ENCODE assay signal across 9 mouse cellular contexts in the genomic region with DNA sequence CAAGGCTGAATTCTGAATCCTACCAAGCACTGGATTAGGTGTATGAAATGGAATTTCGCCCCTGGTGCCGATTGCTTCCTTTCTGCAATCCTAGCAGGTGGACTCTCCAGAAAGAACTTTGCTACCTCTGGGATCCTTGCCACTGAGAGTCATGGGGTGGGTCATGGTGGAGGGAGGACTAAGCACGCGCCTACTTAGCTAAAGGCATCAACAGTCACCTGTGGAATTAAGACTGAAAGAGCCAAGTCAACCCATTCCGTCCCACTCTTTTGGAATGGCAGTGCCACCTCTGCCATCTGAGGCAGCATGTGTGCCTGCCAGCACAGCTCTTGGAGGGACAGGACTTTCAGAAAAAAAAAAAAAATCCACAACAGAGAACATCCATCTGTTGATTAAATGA. TPM values are rescaled to one million over a fixed set of nuclear protein-coding genes. Genes with fewer than 3 reads are reported as not detected.
A peak's percentile ranks its signal among the peaks of the same experiment; 100 is the strongest.
DNase-seq lines count a peak whose midpoint lies in the region; ATAC-seq lines count a peak whose summit lies in the region.
"Had no signal": no experiment of that assay in that cellular context is flagged by ENCODE, and none has a peak within 500 bp of the region (broad histone marks: within the 10 kb centered on the region; RNA-seq: fewer than 3 reads in every experiment).

No protein-coding gene starts in this region.

- peaks cover 24% of the 10 kb centered on the region for H3K4me1 ChIP-seq in heart, embryonic 15.5 days (replicated peaks)
- H3K4me1 ChIP-seq in brown adipose tissue, adult 24 weeks (ENCODE audit: control insufficient read depth, insufficient read depth, insufficient read length, low read length) = no peaks in the 10 kb centered on the region
- H3K4me1 ChIP-seq in forebrain, embryonic 14.5 days (ENCODE audit: control insufficient read depth, insufficient read depth, low read length) = peaks cover 4% of the 10 kb centered on the region
- peaks cover 6% of the 10 kb centered on the region for H3K4me1 ChIP-seq in midbrain, embryonic 11.5 days (ENCODE audit: control insufficient read depth, insufficient read depth, low read length)

- no peak overlapping the region for H3K9ac ChIP-seq in heart, embryonic 15.5 days
- peak overlapping the region; percentile 78; the same call in 1 of the 2 replicates for H3K9ac ChIP-seq in forebrain, embryonic 14.5 days (ENCODE audit: low read length)
- H3K9ac ChIP-seq in midbrain, embryonic 11.5 days (ENCODE audit: low read length) = no peak overlapping the region

- ATAC-seq in heart, embryonic 15.5 days (replicated peaks; ENCODE audit: insufficient number of reproducible peaks, insufficient read depth, low FRiP score, low read depth) = no peak
- no peak for ATAC-seq in forebrain, embryonic 14.5 days
- ATAC-seq in midbrain, embryonic 11.5 days (ENCODE audit: low FRiP score) = no peak

- 24% methylated on average over 5 of the region's 5 CpGs for WGBS in heart, embryonic 15.5 days
- 22% methylated on average over 5 of the region's 5 CpGs for WGBS in forebrain, embryonic 14.5 days
- 17% methylated on average over 5 of the region's 5 CpGs for WGBS in midbrain, embryonic 11.5 days

- peak overlapping the region; percentile 96 for H3K4me2 ChIP-seq in heart, embryonic 15.5 days
- peak overlapping the region; percentile 82 for H3K4me2 ChIP-seq in forebrain, embryonic 14.5 days (ENCODE audit: low read length)
- peak overlapping the region; percentile 80 for H3K4me2 ChIP-seq in midbrain, embryonic 11.5 days

- peak overlapping the region; percentile 73 for H3K4me3 ChIP-seq in heart, embryonic 15.5 days
- peak overlapping the region; percentile 55 for H3K4me3 ChIP-seq in brown adipose tissue, adult 24 weeks (ENCODE audit: insufficient read depth, low read depth, low read length)
- peak overlapping the region; percentile 65 for H3K4me3 ChIP-seq in forebrain, embryonic 14.5 days (ENCODE audit: low read depth, low read length)
- H3K4me3 ChIP-seq in midbrain, embryonic 11.5 days (ENCODE audit: low read depth, low read length) = peak overlapping the region; percentile 58

- no peaks in the 10 kb centered on the region for H3K36me3 ChIP-seq in heart, embryonic 15.5 days
- no peaks in the 10 kb centered on the region for H3K36me3 ChIP-seq in forebrain, embryonic 14.5 days (ENCODE audit: control insufficient read depth, insufficient read depth, low read length)
- H3K36me3 ChIP-seq in midbrain, embryonic 11.5 days (ENCODE audit: control insufficient read depth, insufficient read depth, low read length) = no peaks in the 10 kb centered on the region

- H3K27me3 ChIP-seq in heart, embryonic 15.5 days = peaks cover 94% of the 10 kb centered on the region
- peaks cover 15% of the 10 kb centered on the region; the same call in 1 of the 2 replicates for H3K27me3 ChIP-seq in forebrain, embryonic 14.5 days (replicated peaks; ENCODE audit: control insufficient read depth, insufficient read depth, low read length)
- H3K27me3 ChIP-seq in midbrain, embryonic 11.5 days (ENCODE audit: control insufficient read depth, insufficient read depth, low read length) = peaks cover 34% of the 10 kb centered on the region

- intact Hi-C loops in left cerebral cortex, postnatal 25 days (cut with DNase I) = loop anchor here (5.0 to 10.0 kb wide), 3 partner anchors 77 to 675 kb away; no protein-coding TSS in a partner anchor

- no peak overlapping the region for H3K27ac ChIP-seq in heart, embryonic 15.5 days
- H3K27ac ChIP-seq in brown adipose tissue, adult 24 weeks (replicated peaks; ENCODE audit: low read depth, low read length) = no peak overlapping the region
- H3K27ac ChIP-seq in forebrain, embryonic 14.5 days (ENCODE audit: low read depth, low read length) = no peak overlapping the region
- H3K27ac ChIP-seq in midbrain, embryonic 11.5 days (ENCODE audit: low read depth, low read length) = no peak overlapping the region

- no peak for DNase-seq in heart, adult 18-20 months
- DNase-seq in forebrain, embryonic 14.5 days (ENCODE audit: low spot score) = no peak
- DNase-seq in midbrain, embryonic 11.5 days (ENCODE audit: low spot score, missing footprints) = no peak
- DNase-seq in right cerebral cortex, adult 18-20 months = no peak
- DNase-seq in embryo, embryonic 11 days = no peak
- no peak for DNase-seq in left cerebral cortex, postnatal 25 days (ENCODE audit: low spot score in 2 of 2)
- DNase-seq: thymus, postnatal 36 days had no signal

- no peaks in the 10 kb centered on the region for H3K9me3 ChIP-seq in heart, embryonic 15.5 days (replicated peaks)
- H3K9me3 ChIP-seq in forebrain, embryonic 14.5 days (replicated peaks; ENCODE audit: control insufficient read depth, low read length) = no peaks in the 10 kb centered on the region
- H3K9me3 ChIP-seq in midbrain, embryonic 11.5 days (ENCODE audit: control insufficient read depth, low read length) = no peaks in the 10 kb centered on the region

RNA-seq across cellular contexts. Expression of a gene that starts 4.1 kb away (rescaled TPM):
- 1.2 and 2.2 TPM in 2 replicates for polyA plus RNA-seq in heart, embryonic 15.5 days (2015; fragmentation: Nextera tagmentation; extraction: Ambion mirVana)
- total RNA-seq in heart, adult 18-20 months (2021) = under 1 TPM; 0.47 to 0.51 TPM
- polyA plus RNA-seq in brown adipose tissue, adult 24 weeks (2012; ENCODE audit: insufficient read depth, insufficient read length, missing spikeins) = not detected in 2 replicates
- 31.0 and 43.8 TPM in 2 replicates for polyA plus RNA-seq in forebrain, embryonic 14.5 days (2014; fragmentation: Nextera tagmentation; extraction: Ambion mirVana)
- 6.0 and 6.9 TPM in 2 replicates for polyA plus RNA-seq in midbrain, embryonic 11.5 days (2014; fragmentation: Nextera tagmentation; extraction: Ambion mirVana)
- 10 to 100 TPM; 66.3 to 71.9 TPM for total RNA-seq in left cerebral cortex, postnatal 25 days (2021)
